Mouse (Mus musculus) MEL (cell line): ENCODE results near the gene Ccdc171. TPM values are rescaled to one million over a fixed set of nuclear protein-coding genes. Genes with fewer than 3 reads are reported as not detected.

Source experiments
- DNase-seq: peaks from one replicate; pipeline ENCODE4 v3.0.0; 2011; ENCODE audit warnings: low read depth, low spot score
- H3K27ac ChIP-seq: 2 replicates; pipeline ENCODE4 v1.5.1; 2012; ENCODE audit warnings: low read depth, mild to moderate bottlenecking, control low read depth, low read length, moderate library complexity; ENCODE audit not compliant: control insufficient read depth
- H3K27me3 ChIP-seq, 2 experiments: fragments of 150-350 bp in 1 of 2; sonication (generic) in 1 of 2; 2 replicates each; pipeline ENCODE4 v1.6.1; 2012; ENCODE audit warnings: low read length in 2 of 2, mild to moderate bottlenecking in 2 of 2, improper control_type of control experiment in 1 of 2, moderate library complexity in 1 of 2; ENCODE audit not compliant: insufficient read depth in 2 of 2, control insufficient read depth in 1 of 2
- H3K36me3 ChIP-seq, 2 experiments: 2 replicates each; pipeline ENCODE4 v1.6.1; 2012 to 2014; ENCODE audit warnings: low read length in 2 of 2, improper control_type of control experiment in 1 of 2, inconsistent platforms in 1 of 2, mild to moderate bottlenecking in 1 of 2; ENCODE audit not compliant: insufficient read depth in 2 of 2, control insufficient read depth in 1 of 2
- H3K4me1 ChIP-seq, 2 experiments: fragments of 150-350 bp in 1 of 2; sonication (generic) in 1 of 2; 2 replicates each; pipeline ENCODE4 v1.6.1; 2012; ENCODE audit warnings: low read length in 2 of 2, improper control_type of control experiment in 1 of 2, mild to moderate bottlenecking in 1 of 2; ENCODE audit not compliant: insufficient read depth in 2 of 2, control insufficient read depth in 1 of 2
- H3K4me3 ChIP-seq, 2 experiments: fragments of 150-350 bp in 1 of 2; sonication (generic) in 1 of 2; 2 replicates each; pipeline ENCODE4 v1.5.1; 2012; ENCODE audit warnings: low read depth in 2 of 2, low read length in 2 of 2, mild to moderate bottlenecking in 2 of 2, moderate library complexity in 2 of 2, control low read depth in 1 of 2, improper control_type of control experiment in 1 of 2; ENCODE audit not compliant: control insufficient read depth in 1 of 2, insufficient read depth in 1 of 2
- H3K79me2 ChIP-seq: 2 replicates; pipeline ENCODE4 v1.6.1; 2012; ENCODE audit warnings: mild to moderate bottlenecking, low read length, moderate library complexity; ENCODE audit not compliant: control insufficient read depth, poor library complexity, insufficient read depth
- H3K9ac ChIP-seq: 2 replicates; pipeline ENCODE4 v1.6.1; 2012; ENCODE audit warnings: low read depth, mild to moderate bottlenecking, control low read depth, low read length, moderate library complexity; ENCODE audit not compliant: control insufficient read depth, poor library complexity, severe bottlenecking
- H3K9me3 ChIP-seq: fragments of 150-350 bp; sonication (generic); replicated peaks from 2 replicates; pipeline ENCODE4 v1.6.1; 2012; ENCODE audit warnings: mild to moderate bottlenecking, low read length, improper control_type of control experiment, moderate library complexity; ENCODE audit not compliant: insufficient read depth
- BHLHE40 ChIP-seq: IDR thresholded peaks from 2 replicates; pipeline ENCODE4 v1.6.1; 2012; ENCODE audit warnings: low read depth, mild to moderate bottlenecking, inconsistent platforms, low read length, improper control_type of control experiment, borderline replicate concordance
- CHD1 ChIP-seq: IDR thresholded peaks from 2 replicates; pipeline ENCODE4 v1.6.1; 2012; ENCODE audit warnings: low read depth, mild to moderate bottlenecking, inconsistent platforms, low read length, improper control_type of control experiment
- CHD2 ChIP-seq: IDR thresholded peaks from 2 replicates; pipeline ENCODE4 v1.6.1; 2011; ENCODE audit warnings: low read length, improper control_type of control experiment
- CTCF ChIP-seq, 3 experiments: IDR thresholded peaks in 2 of 3; conservative IDR thresholded peaks in 1 of 3; 2 replicates each; pipeline ENCODE4 v1.5.1; 2011 to 2012; ENCODE audit warnings: low read length in 3 of 3, low read depth in 2 of 3, mild to moderate bottlenecking in 2 of 3, improper control_type of control experiment in 1 of 3, inconsistent platforms in 1 of 3, mixed read lengths in 1 of 3, moderate library complexity in 1 of 3; ENCODE audit not compliant: control insufficient read depth in 1 of 3, insufficient read depth in 1 of 3, poor library complexity in 1 of 3, severe bottlenecking in 1 of 3
- ELF1 ChIP-seq: IDR thresholded peaks from 2 replicates; pipeline ENCODE4 v1.6.1; 2014; ENCODE audit warnings: low read depth, mild to moderate bottlenecking, inconsistent platforms, low read length, improper control_type of control experiment, moderate library complexity
- EP300 ChIP-seq, 2 experiments: IDR thresholded peaks; 2 replicates each; pipeline ENCODE4 v1.6.1; 2011; ENCODE audit warnings: improper control_type of control experiment in 2 of 2, low read length in 2 of 2, low read depth in 1 of 2, mild to moderate bottlenecking in 1 of 2
- ETS1 ChIP-seq: IDR thresholded peaks from 2 replicates; pipeline ENCODE4 v1.6.1; 2012; ENCODE audit warnings: low read depth, mild to moderate bottlenecking, inconsistent platforms, low read length, improper control_type of control experiment, moderate library complexity
- HCFC1 ChIP-seq: IDR thresholded peaks from 2 replicates; pipeline ENCODE4 v1.6.1; 2012; ENCODE audit warnings: low read depth, mild to moderate bottlenecking, inconsistent platforms, low read length, improper control_type of control experiment, moderate library complexity
- JUND ChIP-seq: IDR thresholded peaks from 2 replicates; pipeline ENCODE4 v1.6.1; 2011; ENCODE audit warnings: low read depth, mild to moderate bottlenecking, improper control_type of control experiment, low read length
- KAT2A ChIP-seq: conservative IDR thresholded peaks from 2 replicates; pipeline ENCODE4 v1.6.1; 2012; ENCODE audit warnings: low read depth, low read length, improper control_type of control experiment, inconsistent platforms
- MAFK ChIP-seq: IDR thresholded peaks from 2 replicates; pipeline ENCODE4 v1.6.1; 2011; ENCODE audit warnings: low read depth, mild to moderate bottlenecking, low read length, improper control_type of control experiment, borderline replicate concordance
- MAX ChIP-seq: IDR thresholded peaks from 2 replicates; pipeline ENCODE4 v1.6.1; 2011; ENCODE audit warnings: low read length, improper control_type of control experiment
- MXI1 ChIP-seq: IDR thresholded peaks from 2 replicates; pipeline ENCODE4 v1.6.1; 2011; ENCODE audit warnings: mild to moderate bottlenecking, low read depth, low read length, improper control_type of control experiment
- NELFE ChIP-seq: IDR thresholded peaks from 2 replicates; pipeline ENCODE4 v1.6.1; 2011; ENCODE audit warnings: low read depth, low read length, improper control_type of control experiment
- NRF1 ChIP-seq: IDR thresholded peaks from 2 replicates; pipeline ENCODE4 v1.6.1; 2014; ENCODE audit warnings: low read depth, mild to moderate bottlenecking, inconsistent platforms, low read length, improper control_type of control experiment, moderate library complexity; ENCODE audit not compliant: poor library complexity, insufficient read depth, severe bottlenecking
- POLR2AphosphoS2 ChIP-seq: IDR thresholded peaks from 2 replicates; pipeline ENCODE4 v1.6.1; 2011; ENCODE audit warnings: low read length, improper control_type of control experiment
- TCF12 ChIP-seq: IDR thresholded peaks from 2 replicates; pipeline ENCODE4 v1.6.1; 2014; ENCODE audit warnings: low read depth, mild to moderate bottlenecking, inconsistent platforms, low read length, improper control_type of control experiment, moderate library complexity
- UBTF ChIP-seq: IDR thresholded peaks from 2 replicates; pipeline ENCODE4 v1.6.1; 2012; ENCODE audit warnings: low read depth, mild to moderate bottlenecking, inconsistent platforms, low read length, improper control_type of control experiment, moderate library complexity, borderline replicate concordance; ENCODE audit not compliant: insufficient read depth
- ZC3H11A ChIP-seq: IDR thresholded peaks from 2 replicates; pipeline ENCODE4 v1.6.1; 2012; ENCODE audit warnings: low read depth, mild to moderate bottlenecking, inconsistent platforms, low read length, improper control_type of control experiment
- ZKSCAN1 ChIP-seq: IDR thresholded peaks from 2 replicates; pipeline ENCODE4 v1.6.1; 2012; ENCODE audit warnings: low read depth, mild to moderate bottlenecking, inconsistent platforms, low read length, improper control_type of control experiment, moderate library complexity
- ZMIZ1 ChIP-seq: IDR thresholded peaks from 2 replicates; pipeline ENCODE4 v1.6.1; 2012; ENCODE audit warnings: low read depth, mild to moderate bottlenecking, inconsistent platforms, low read length, improper control_type of control experiment, moderate library complexity
- polyA plus RNA-seq, 2 experiments: library from polyadenylated mRNA; stranded (reverse) in 1 of 2; unstranded in 1 of 2; fragments of >175 nt in 1 of 2; fragments of >200 nt in 1 of 2; gene quantifications; 2 replicates each; pipeline versions ENCODE4 v1.2.1 to v1.2.4; 2012; ENCODE audit warnings: low replicate concordance in 2 of 2, low read depth in 1 of 2; ENCODE audit not compliant: insufficient read length in 2 of 2, insufficient read depth in 1 of 2, missing spikeins in 1 of 2
- total RNA-seq: library from RNA; depleted of rRNA; stranded (reverse); fragments of 300-350 nt; gene quantifications from 2 replicates; pipeline ENCODE4 v1.2.3, GENCODE M21; 2012

Gene Ccdc171
- total and polyA plus RNA-seq, 3 experiments: 1.6 to 1.8 TPM; not detected in 1

DNA sequence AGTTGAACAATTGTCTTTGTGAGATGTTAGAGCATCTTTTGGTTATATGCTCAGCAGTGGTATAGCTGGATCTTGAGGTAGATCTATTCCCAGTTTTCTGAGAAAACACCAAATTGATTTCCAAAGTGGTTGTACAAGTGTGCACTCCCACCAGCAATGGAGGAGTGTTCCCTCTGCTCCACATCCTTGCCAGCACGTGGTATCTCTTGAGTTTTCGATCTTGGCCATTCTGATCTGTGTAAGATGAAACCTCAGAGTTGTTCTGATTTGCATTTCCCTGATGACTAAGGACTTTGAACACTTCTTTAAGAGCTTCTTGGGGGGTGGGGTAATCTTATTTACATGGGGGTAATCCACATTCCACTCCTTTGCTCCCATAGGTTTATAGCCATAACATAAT is 15.7 kb upstream of the Ccdc171 start:
- Histone ChIP-seq H3K4me3 (no peak overlapping the region), H3K27ac (no peak overlapping the region)
- no peak for TF ChIP-seq ZKSCAN1
- TF ChIP-seq MAFK: no peak
- TF ChIP-seq CHD2: no peak
- no peak for TF ChIP-seq CHD1
- TF ChIP-seq UBTF: no peak
- no peak for TF ChIP-seq ZC3H11A
- no peak for TF ChIP-seq EP300 (IDR thresholded peaks at IDR 0.05; ENCODE audit: low read depth in 1 of 2, low read length in 2 of 2)

DNA sequence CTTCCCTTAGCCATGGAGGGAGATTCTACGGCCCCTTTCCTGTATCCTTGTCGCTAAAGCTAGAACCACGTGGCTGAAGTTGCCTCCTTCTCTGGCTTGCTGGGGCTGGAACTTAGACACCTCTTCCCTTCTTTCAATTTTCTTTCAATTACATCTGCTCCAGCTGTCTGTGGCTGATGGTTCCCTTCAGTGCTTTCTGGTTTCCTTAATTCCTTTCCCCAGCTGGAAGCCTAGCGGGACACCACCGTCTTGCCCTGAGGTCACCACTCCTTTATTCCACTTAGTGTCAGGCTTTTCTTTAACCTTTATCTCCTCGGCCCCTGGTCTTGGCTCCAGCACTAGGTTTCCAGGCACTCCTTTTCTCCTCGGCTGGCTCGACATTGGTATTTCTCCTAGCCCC is 14.3 kb upstream of the Ccdc171 start:
- no peaks in the 10 kb centered on the region for H3K79me2 ChIP-seq
- H3K4me1 ChIP-seq: peaks cover 0 to 5% of the 10 kb centered on the region in 2 experiments; a peak in 1 of 4 replicates
- H3K36me3 ChIP-seq: peaks cover 0 to under 1% of the 10 kb centered on the region in 2 experiments; a peak in 1 of 4 replicates
- no peak overlapping the region for H3K4me3 ChIP-seq
- H3K27ac ChIP-seq: no peak overlapping the region
- TF ChIP-seq CTCF (IDR thresholded peaks at IDR 0.05 in 2 of 3, conservative IDR thresholded peaks at IDR 0.05 in 1 of 3; ENCODE audit: control insufficient read depth in 1 of 3, insufficient read depth in 1 of 3, low read depth in 2 of 3, low read length in 3 of 3, poor library complexity in 1 of 3, severe bottlenecking in 1 of 3): no peak
- TF ChIP-seq JUND: no peak
- no peak for TF ChIP-seq MXI1
- no peak for TF ChIP-seq HCFC1
- no peak for TF ChIP-seq BHLHE40
- no peak for TF ChIP-seq NELFE
- no peak for TF ChIP-seq NRF1
- no peak for TF ChIP-seq ZMIZ1
- TF ChIP-seq CHD1: no peak
- H3K9ac ChIP-seq: no peak overlapping the region
- no peak for DNase-seq
- no peaks in the 10 kb centered on the region for H3K9me3 ChIP-seq
- H3K27me3 ChIP-seq: no peaks in the 10 kb centered on the region

More for the DNA sequence above, 15.7 kb upstream of the Ccdc171 start:
- Histone ChIP-seq H3K36me3 (no peaks in the 10 kb centered on the region), H3K4me1 (peaks cover 0 to 5% of the 10 kb centered on the region in 2 experiments; a peak in 1 of 4 replicates), H3K79me2 (no peaks in the 10 kb centered on the region), H3K9ac (no peak overlapping the region), H3K27me3 (no peaks in the 10 kb centered on the region), H3K9me3 (no peaks in the 10 kb centered on the region)
- no peak for DNase-seq

- H3K9ac ChIP-seq: no peak overlapping the region
- H3K27ac ChIP-seq: no peak overlapping the region
- no peaks in the 10 kb centered on the region for H3K27me3 ChIP-seq
- peaks cover 0 to 4% of the 10 kb centered on the region in 2 experiments; a peak in 2 of 4 replicates for H3K36me3 ChIP-seq
- H3K79me2 ChIP-seq: no peaks in the 10 kb centered on the region
- DNase-seq: no peak
- H3K9me3 ChIP-seq: no peaks in the 10 kb centered on the region
- H3K4me3 ChIP-seq: no peak overlapping the region
- no peak for TF ChIP-seq ETS1
- TF ChIP-seq BHLHE40: no peak
- TF ChIP-seq CHD2: no peak
- TF ChIP-seq TCF12: no peak
- TF ChIP-seq POLR2AphosphoS2: no peak
- no peak for TF ChIP-seq KAT2A
- TF ChIP-seq ELF1: no peak
- TF ChIP-seq UBTF: no peak
- TF ChIP-seq MAX: no peak
- no peak for TF ChIP-seq NELFE
- H3K4me1 ChIP-seq: peaks cover 0 to 5% of the 10 kb centered on the region in 2 experiments; a peak in 2 of 4 replicates
Measured at GRCm38 (mm10) chr4:83512217-83512616, 13.1 kb upstream of the Ccdc171 start.
